Mouse (Mus musculus) E14TG2a.4 (cell line): ENCODE results near the gene Pax9.

Experiments used
- CTCF ChIP-seq: conservative IDR thresholded peaks from 2 replicates; pipeline ENCODE4 v1.5.1; 2014; ENCODE audit warnings: low read length
- POU5F1 ChIP-seq: IDR thresholded peaks from 2 replicates; pipeline ENCODE4 v1.6.1; 2014; ENCODE audit warnings: low read length, borderline replicate concordance

DNA sequence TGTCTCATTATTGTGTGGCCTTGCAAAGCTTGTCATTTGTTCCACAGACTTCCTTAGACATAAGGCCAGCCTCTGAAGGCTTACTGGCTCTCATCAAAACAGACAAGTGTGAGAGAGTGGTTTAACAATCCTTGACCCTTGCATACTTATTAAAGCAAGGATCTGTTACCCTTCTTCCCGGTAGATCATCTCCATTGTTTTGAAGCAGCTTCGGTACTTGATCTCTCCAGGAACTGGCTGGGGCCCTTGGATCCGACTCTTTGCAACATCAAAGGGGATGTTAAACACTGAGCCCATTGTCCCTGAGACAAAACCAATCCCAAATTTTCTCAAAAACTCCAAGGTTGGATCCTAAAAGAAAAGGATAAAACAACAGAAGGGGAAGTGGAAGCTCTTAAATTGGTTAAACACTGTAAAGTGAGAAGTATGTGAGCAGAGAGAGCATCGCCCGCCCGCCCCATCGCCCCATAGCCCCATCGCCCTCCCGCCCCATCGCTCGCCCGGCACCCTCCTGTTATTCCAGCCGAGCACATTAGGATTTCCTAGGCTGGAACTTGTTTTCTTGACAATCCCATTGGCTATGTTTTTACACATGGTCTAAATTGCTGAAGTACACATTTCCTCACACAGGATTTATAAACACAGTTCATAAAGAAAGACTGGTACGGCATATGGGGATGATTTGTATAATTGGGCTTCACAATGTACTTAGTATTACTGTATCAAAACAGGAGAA lies 26.6 kb downstream of the Pax9 start:
- TF ChIP-seq CTCF: no peak
- TF ChIP-seq POU5F1: no peak
